Mouse (Mus musculus) kidney, embryonic 14.5 days (tissue): Measurements from ENCODE around the gene Msl2. TPM values are rescaled to one million over a fixed set of nuclear protein-coding genes. Genes with fewer than 3 reads are reported as not detected.

Source experiments
- ATAC-seq: fragments of 200-750 bp; cut with Nextera tagmentation; 2 replicates; pipeline ENCODE4 v1.8.0; 2017; ENCODE audit warnings: moderate number of reproducible peaks, mild to moderate bottlenecking, moderate TSS enrichment, moderate library complexity; ENCODE audit not compliant: low FRiP score, low TSS enrichment
- H3K27ac ChIP-seq: fragments of 300-500 bp; sonication (generic); 2 replicates; pipeline ENCODE4 v1.5.1; 2014; ENCODE audit warnings: low read depth, mild to moderate bottlenecking, low read length, moderate library complexity, mixed read lengths
- H3K27me3 ChIP-seq: fragments of 300-500 bp; sonication (generic); 2 replicates; pipeline ENCODE4 v1.6.1; 2014; ENCODE audit warnings: mild to moderate bottlenecking, low read length; ENCODE audit not compliant: control insufficient read depth, insufficient read depth
- H3K36me3 ChIP-seq: fragments of 300-500 bp; sonication (generic); 2 replicates; pipeline ENCODE4 v1.6.1; 2014; ENCODE audit warnings: low read length, mixed read lengths; ENCODE audit not compliant: control insufficient read depth, insufficient read depth
- H3K4me1 ChIP-seq: fragments of 300-500 bp; sonication (generic); 2 replicates; pipeline ENCODE4 v1.6.1; 2014; ENCODE audit warnings: low read length, mixed read lengths; ENCODE audit not compliant: control insufficient read depth, insufficient read depth
- H3K4me2 ChIP-seq: fragments of 300-500 bp; sonication (generic); replicated peaks from 2 replicates; pipeline ENCODE4 v1.6.1; 2014; ENCODE audit warnings: low read depth, mild to moderate bottlenecking, low read length
- H3K4me3 ChIP-seq: fragments of 300-500 bp; sonication (generic); 2 replicates; pipeline ENCODE4 v1.5.1; 2014; ENCODE audit warnings: mild to moderate bottlenecking, low read length
- H3K9ac ChIP-seq: fragments of 300-500 bp; sonication (generic); 2 replicates; pipeline ENCODE4 v1.6.1; 2014; ENCODE audit warnings: low read depth, mild to moderate bottlenecking, low read length, moderate library complexity
- H3K9me3 ChIP-seq: fragments of 300-500 bp; sonication (generic); 2 replicates; pipeline ENCODE4 v1.6.1; 2016; ENCODE audit warnings: low read length; ENCODE audit not compliant: control insufficient read depth
- WGBS: fragments of 180-500 bp; shearing (Covaris S2); extraction: QIAGEN DNeasy Blood & Tissue Kit; methylation state at CpG from one replicate; pipeline ENCODE4 v1.1.7; 2014; 5-methylcytosine and 5-hydroxymethylcytosine counted together
- polyA plus RNA-seq: library from polyadenylated mRNA; unstranded; fragments of >200 nt; fragmentation: Nextera tagmentation; extraction: Ambion mirVana; gene quantifications from 2 replicates; pipeline ENCODE4 v1.2.1, GENCODE M21; 2014

The Msl2 gene
- polyA plus RNA-seq, 1 experiment from 2014 or later = 9.7 TPM

DNA sequence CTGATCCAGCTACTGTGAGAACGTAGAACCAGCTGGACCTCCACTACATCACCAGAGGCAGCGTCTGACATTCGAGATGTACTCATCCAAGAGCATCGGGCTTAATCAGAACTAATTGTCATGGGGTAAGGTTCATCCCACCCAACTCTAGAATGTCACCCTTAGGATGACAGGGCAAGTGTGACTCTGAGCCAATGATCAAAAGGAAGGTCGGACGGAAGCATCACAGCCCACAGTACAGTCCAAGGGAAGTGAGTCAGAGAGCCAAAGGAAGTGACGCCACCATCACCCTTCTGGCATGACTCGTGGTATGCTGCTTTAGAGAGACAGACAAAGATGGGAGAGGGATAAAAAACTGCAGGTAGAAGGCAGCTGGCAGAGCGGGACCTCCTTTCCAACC, 31.7 kb upstream of the Msl2 start:
- no peaks in the 10 kb centered on the region for H3K27me3 ChIP-seq
- H3K27ac ChIP-seq = no peak overlapping the region
- no peak overlapping the region for H3K9ac ChIP-seq
- no peaks in the 10 kb centered on the region for H3K36me3 ChIP-seq
- no peaks in the 10 kb centered on the region for H3K9me3 ChIP-seq
- no peak overlapping the region for H3K4me2 ChIP-seq
- ATAC-seq = no peak
- WGBS = 74% methylated on average over 9 of the region's 9 CpGs
- no peak overlapping the region for H3K4me3 ChIP-seq
- H3K4me1 ChIP-seq = peaks cover 8% of the 10 kb centered on the region; the same call in 1 of the 2 replicates

DNA sequence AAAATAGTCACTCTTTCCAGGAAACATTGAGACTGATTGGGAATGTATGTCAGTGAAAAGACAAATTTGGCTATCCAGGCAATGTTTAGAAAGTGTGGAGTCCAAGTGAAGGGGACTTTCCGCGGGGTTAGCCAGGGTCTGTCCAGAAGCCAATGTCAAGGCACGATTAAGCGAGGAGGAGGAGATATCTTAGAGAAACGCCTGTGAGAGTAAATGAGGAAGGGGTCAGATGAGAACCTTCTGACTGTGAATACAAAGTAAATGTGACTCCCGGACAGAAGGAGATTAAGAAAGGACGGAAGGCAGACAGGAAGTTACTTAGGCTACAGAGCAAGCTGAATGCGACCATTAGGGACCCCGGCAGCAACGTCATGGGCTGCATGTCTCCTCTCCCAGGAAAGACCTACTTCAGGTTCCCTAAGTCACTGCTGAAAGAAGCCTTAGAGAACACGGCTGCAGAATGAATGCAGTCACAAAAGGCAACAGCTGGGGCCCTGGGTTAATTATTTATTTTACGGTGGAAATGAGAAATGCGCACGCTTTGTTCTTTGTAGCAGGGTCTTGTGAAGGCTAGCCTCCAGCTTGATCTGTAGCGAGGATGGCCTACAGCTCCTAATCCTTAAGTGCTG, 28.1 kb upstream of the Msl2 start:
- WGBS = 58% methylated on average over 15 of the region's 15 CpGs
- Histone ChIP-seq H3K9ac (no peak overlapping the region), H3K4me2 (no peak overlapping the region), H3K4me1 (no peaks in the 10 kb centered on the region), H3K36me3 (no peaks in the 10 kb centered on the region), H3K4me3 (no peak overlapping the region), H3K27ac (peak overlapping the region; percentile 60), H3K27me3 (no peaks in the 10 kb centered on the region), H3K9me3 (no peaks in the 10 kb centered on the region)
- no peak; the same call in 1 of the 2 replicates for ATAC-seq

DNA sequence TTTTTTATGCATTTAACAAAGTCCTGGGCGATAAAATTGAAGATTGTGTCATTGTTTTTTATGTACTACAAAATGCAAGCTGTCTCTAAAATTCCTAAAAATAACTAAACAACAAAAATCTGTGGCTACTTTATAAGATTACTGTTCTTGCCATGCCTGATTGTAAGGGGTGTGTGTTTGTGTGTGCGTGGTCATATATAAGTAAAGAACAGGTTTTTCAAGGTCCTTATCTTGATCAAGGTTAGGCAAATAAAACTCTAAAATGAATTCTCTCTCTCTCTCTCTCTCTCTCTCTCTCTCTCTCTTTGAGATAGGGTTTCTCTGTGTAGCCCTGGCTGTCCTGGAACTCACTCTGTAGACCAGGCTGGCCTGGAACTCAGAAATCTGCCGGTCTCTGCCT, 21.9 kb upstream of the Msl2 start:
- Histone ChIP-seq H3K36me3 (no peaks in the 10 kb centered on the region), H3K27me3 (no peaks in the 10 kb centered on the region), H3K9ac (no peak overlapping the region), H3K27ac (no peak overlapping the region), H3K4me2 (no peak overlapping the region), H3K9me3 (no peaks in the 10 kb centered on the region), H3K4me1 (no peaks in the 10 kb centered on the region), H3K4me3 (no peak overlapping the region)
- 84% methylated on average over 3 of the region's 3 CpGs for WGBS
- no peak for ATAC-seq

DNA sequence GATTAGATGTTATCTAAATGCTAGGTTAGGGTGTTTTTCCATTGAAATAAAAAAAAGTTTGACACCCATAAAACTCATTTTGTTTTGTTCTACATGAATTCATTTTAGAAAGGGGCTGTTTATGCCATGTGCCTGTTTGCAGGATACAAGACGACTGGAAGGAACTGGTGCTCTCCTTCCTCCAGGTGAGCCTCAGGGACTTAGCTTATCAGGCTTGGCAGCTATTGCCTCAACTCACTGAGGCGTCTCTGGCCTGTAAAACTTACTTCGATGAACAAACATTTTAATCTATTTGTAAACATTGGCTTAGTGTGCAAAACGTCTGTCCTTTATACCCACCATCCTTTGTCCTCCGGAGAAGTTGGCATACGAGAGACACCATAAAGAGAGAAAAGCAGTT, 21.2 kb upstream of the Msl2 start:
- H3K36me3 ChIP-seq = no peaks in the 10 kb centered on the region
- H3K9me3 ChIP-seq = no peaks in the 10 kb centered on the region
- H3K9ac ChIP-seq = no peak overlapping the region
- WGBS = 75% methylated on average over 6 of the region's 6 CpGs
- no peak overlapping the region for H3K4me3 ChIP-seq
- H3K4me2 ChIP-seq = no peak overlapping the region
- no peak for ATAC-seq
- no peaks in the 10 kb centered on the region for H3K27me3 ChIP-seq
- H3K27ac ChIP-seq = no peak overlapping the region
- no peaks in the 10 kb centered on the region for H3K4me1 ChIP-seq

- no peak overlapping the region for H3K27ac ChIP-seq
- H3K4me1 ChIP-seq = no peaks in the 10 kb centered on the region
- no peaks in the 10 kb centered on the region for H3K27me3 ChIP-seq
- no peak overlapping the region for H3K4me2 ChIP-seq
- no peak overlapping the region for H3K4me3 ChIP-seq
- H3K9me3 ChIP-seq = no peaks in the 10 kb centered on the region
- H3K9ac ChIP-seq = no peak overlapping the region
- ATAC-seq = no peak
- H3K36me3 ChIP-seq = no peaks in the 10 kb centered on the region
- 76% methylated on average over 14 of the region's 14 CpGs for WGBS
Measured at GRCm38 (mm10) chr9:101053279-101053678, 20.6 kb upstream of the Msl2 start.

- no peaks in the 10 kb centered on the region for H3K4me1 ChIP-seq
- 91% methylated on average over 4 of the region's 4 CpGs for WGBS
- H3K4me2 ChIP-seq = no peak overlapping the region
- no peak for ATAC-seq
- no peak overlapping the region for H3K9ac ChIP-seq
- no peak overlapping the region for H3K27ac ChIP-seq
- H3K27me3 ChIP-seq = no peaks in the 10 kb centered on the region
- H3K9me3 ChIP-seq = no peaks in the 10 kb centered on the region
- no peak overlapping the region for H3K4me3 ChIP-seq
- H3K36me3 ChIP-seq = no peaks in the 10 kb centered on the region
Measured at GRCm38 (mm10) chr9:101057156-101057555, 16.7 kb upstream of the Msl2 start.

- Histone ChIP-seq H3K27ac (no peak overlapping the region), H3K4me3 (no peak overlapping the region), H3K9ac (no peak overlapping the region), H3K9me3 (no peaks in the 10 kb centered on the region), H3K27me3 (no peaks in the 10 kb centered on the region), H3K36me3 (no peaks in the 10 kb centered on the region), H3K4me2 (no peak overlapping the region), H3K4me1 (no peaks in the 10 kb centered on the region)
- 71% methylated on average over 11 of the region's 11 CpGs for WGBS
- no peak for ATAC-seq
Measured at GRCm38 (mm10) chr9:101061035-101061434, 12.9 kb upstream of the Msl2 start.

DNA sequence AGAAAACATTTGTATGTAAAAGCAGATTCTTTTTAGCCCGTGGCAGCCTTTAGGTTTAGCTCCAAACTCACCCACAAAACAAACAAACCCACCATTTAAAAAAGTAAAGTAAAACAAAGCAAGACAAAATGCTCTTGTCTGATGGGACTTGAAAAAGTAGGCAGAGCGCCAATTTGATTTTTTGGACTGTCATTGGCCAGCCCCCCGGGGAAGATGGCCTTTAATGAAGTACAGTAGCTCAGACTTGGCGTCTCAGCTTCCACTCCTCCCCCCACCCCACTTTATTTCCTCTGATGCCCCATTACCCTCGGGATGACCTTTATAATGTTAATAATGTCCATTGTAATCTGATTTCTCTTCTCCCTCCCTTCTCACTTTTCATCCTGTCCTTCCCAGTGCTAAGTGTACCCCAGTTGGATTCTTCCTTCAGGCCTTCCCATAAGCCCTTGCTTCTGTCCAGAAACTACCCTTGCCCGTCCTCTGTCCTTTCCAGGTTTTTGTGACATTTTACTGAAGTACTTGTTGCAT, 11.6 kb upstream of the Msl2 start:
- no peak for ATAC-seq
- H3K27ac ChIP-seq = no peak overlapping the region
- H3K36me3 ChIP-seq = no peaks in the 10 kb centered on the region
- H3K4me3 ChIP-seq = no peak overlapping the region
- H3K4me2 ChIP-seq = no peak overlapping the region
- no peaks in the 10 kb centered on the region for H3K4me1 ChIP-seq
- WGBS = 53% methylated on average over 6 of the region's 6 CpGs
- no peaks in the 10 kb centered on the region for H3K27me3 ChIP-seq
- no peak overlapping the region for H3K9ac ChIP-seq
- no peaks in the 10 kb centered on the region for H3K9me3 ChIP-seq

GRCm38 (mm10) chr9:101065076-101065602, 8.8 kb upstream of the Msl2 start:
- Histone ChIP-seq H3K36me3 (no peaks in the 10 kb centered on the region), H3K4me3 (no peak overlapping the region), H3K9me3 (0 out of 2 replicates have a peak, but pooled peaks cover 3% of the 10 kb centered on the region), H3K4me2 (no peak overlapping the region), H3K27me3 (no peaks in the 10 kb centered on the region), H3K27ac (no peak overlapping the region), H3K4me1 (no peaks in the 10 kb centered on the region), H3K9ac (no peak overlapping the region)
- 88% methylated on average over 3 of the region's 3 CpGs for WGBS
- ATAC-seq = no peak
